Mouse (Mus musculus) CH12.LX (cell line): Measurements from ENCODE around the gene Hist1h4c. TPM values are rescaled to one million over a fixed set of nuclear protein-coding genes. Genes with fewer than 3 reads are reported as not detected.
"Not testable (repeated sequence)": the region's sequence is repeated elsewhere in the genome, so short reads cannot be mapped to it uniquely, and the experiment has no call there.

Source experiments
- DNase-seq: peaks from one replicate; pipeline ENCODE4 v3.0.0-alpha.2; 2013; ENCODE audit errors: extremely low read depth
- H3K27ac ChIP-seq: 2 replicates; pipeline ENCODE4 v1.5.1; 2012; ENCODE audit warnings: low read depth, mild to moderate bottlenecking, control low read depth, moderate library complexity; ENCODE audit not compliant: insufficient read depth
- H3K27me3 ChIP-seq: replicated peaks from 2 replicates; pipeline ENCODE3; 2012; ENCODE audit warnings: inconsistent platforms
- H3K36me3 ChIP-seq, 2 experiments: replicated peaks in 1 of 2; 2 replicates each; pipeline versions ENCODE3 to v1.6.1; 2012; ENCODE audit warnings: inconsistent platforms in 1 of 2, low read length in 1 of 2, mild to moderate bottlenecking in 1 of 2, mixed read lengths in 1 of 2, moderate library complexity in 1 of 2; ENCODE audit not compliant: control insufficient read depth in 1 of 2, insufficient read depth in 1 of 2
- H3K4me1 ChIP-seq, 2 experiments: 2 replicates each; pipeline ENCODE4 v1.6.1; 2012; ENCODE audit warnings: inconsistent platforms in 1 of 2, moderate library complexity in 1 of 2; ENCODE audit not compliant: insufficient read depth in 2 of 2, control insufficient read depth in 1 of 2
- H3K4me2 ChIP-seq: 2 replicates; pipeline ENCODE4 v1.6.1; 2012; ENCODE audit warnings: low read depth, mild to moderate bottlenecking, control low read depth; ENCODE audit not compliant: poor library complexity, insufficient read depth, severe bottlenecking
- H3K4me3 ChIP-seq, 3 experiments: fragments of 150-350 bp in 1 of 3; sonication (generic) in 1 of 3; replicated peaks in 1 of 3; 2 replicates each; pipeline versions ENCODE3 to v1.5.1; 2011 to 2012; ENCODE audit warnings: low read depth in 2 of 3, low read length in 2 of 3, mild to moderate bottlenecking in 2 of 3, moderate library complexity in 2 of 3, control low read depth in 1 of 3, improper control_type of control experiment in 1 of 3, inconsistent platforms in 1 of 3, mixed read lengths in 1 of 3; ENCODE audit not compliant: poor library complexity in 1 of 3
- H3K79me2 ChIP-seq: replicated peaks from 2 replicates; pipeline ENCODE4 v1.6.1; 2012; ENCODE audit warnings: mild to moderate bottlenecking, moderate library complexity; ENCODE audit not compliant: control insufficient read depth, poor library complexity, insufficient read depth, severe bottlenecking; ENCODE audit errors: extremely low read depth
- H3K9ac ChIP-seq: 2 replicates; pipeline ENCODE4 v1.6.1; 2012; ENCODE audit warnings: low read depth, mild to moderate bottlenecking, control low read depth, moderate library complexity; ENCODE audit not compliant: insufficient read depth
- H3K9me3 ChIP-seq: replicated peaks from 2 replicates; pipeline ENCODE3; 2012; ENCODE audit warnings: low read length, inconsistent platforms, mixed read lengths
- BHLHE40 ChIP-seq: IDR thresholded peaks from 2 replicates; pipeline ENCODE4 v1.6.1; 2011; ENCODE audit warnings: mild to moderate bottlenecking, low read depth, low read length, improper control_type of control experiment
- CHD1 ChIP-seq: IDR thresholded peaks from 2 replicates; pipeline ENCODE4 v1.6.1; 2012; ENCODE audit warnings: low read depth, low read length, improper control_type of control experiment, inconsistent platforms
- CHD2 ChIP-seq: IDR thresholded peaks from 2 replicates; pipeline ENCODE4 v1.6.1; 2011; ENCODE audit warnings: low read length, improper control_type of control experiment
- E2F4 ChIP-seq: IDR thresholded peaks from 2 replicates; pipeline ENCODE4 v1.6.1; 2011; ENCODE audit warnings: low read depth, low read length, improper control_type of control experiment; ENCODE audit not compliant: insufficient replicate concordance
- EP300 ChIP-seq: IDR thresholded peaks from 2 replicates; pipeline ENCODE4 v1.6.1; 2011; ENCODE audit warnings: low read length, improper control_type of control experiment
- HCFC1 ChIP-seq: IDR thresholded peaks from 2 replicates; pipeline ENCODE4 v1.6.1; 2012; ENCODE audit warnings: low read depth, mild to moderate bottlenecking, inconsistent platforms, low read length, improper control_type of control experiment
- IRF4 ChIP-seq: IDR thresholded peaks from 2 replicates; pipeline ENCODE4 v1.6.1; 2014; ENCODE audit warnings: low read depth, mild to moderate bottlenecking, inconsistent platforms, low read length, improper control_type of control experiment
- JUN ChIP-seq: IDR thresholded peaks from 2 replicates; pipeline ENCODE4 v1.6.1; 2011; ENCODE audit warnings: low read depth, mild to moderate bottlenecking, low read length, improper control_type of control experiment, moderate library complexity; ENCODE audit not compliant: insufficient read depth
- JUND ChIP-seq: conservative IDR thresholded peaks from 2 replicates; pipeline ENCODE4 v1.6.1; 2011; ENCODE audit warnings: low read depth, low read length, improper control_type of control experiment
- KAT2A ChIP-seq: IDR thresholded peaks from 2 replicates; pipeline ENCODE4 v1.6.1; 2012; ENCODE audit warnings: low read length, improper control_type of control experiment, inconsistent platforms; ENCODE audit not compliant: insufficient replicate concordance
- MAFK ChIP-seq: IDR thresholded peaks from 2 replicates; pipeline ENCODE4 v1.6.1; 2011; ENCODE audit warnings: low read length, improper control_type of control experiment; ENCODE audit not compliant: insufficient replicate concordance
- MAX ChIP-seq: IDR thresholded peaks from 2 replicates; pipeline ENCODE4 v1.6.1; 2011; ENCODE audit warnings: low read length, improper control_type of control experiment
- MAZ ChIP-seq: IDR thresholded peaks from 2 replicates; pipeline ENCODE4 v1.6.1; 2012; ENCODE audit warnings: low read depth, mild to moderate bottlenecking, inconsistent platforms, low read length, improper control_type of control experiment, moderate library complexity
- MEF2A ChIP-seq: IDR thresholded peaks from 2 replicates; pipeline ENCODE4 v1.6.1; 2014; ENCODE audit warnings: low read depth, mild to moderate bottlenecking, inconsistent platforms, low read length, improper control_type of control experiment, borderline replicate concordance
- MXI1 ChIP-seq: IDR thresholded peaks from 2 replicates; pipeline ENCODE4 v1.6.1; 2011; ENCODE audit warnings: mild to moderate bottlenecking, low read depth, low read length, improper control_type of control experiment
- NELFE ChIP-seq: IDR thresholded peaks from 2 replicates; pipeline ENCODE4 v1.6.1; 2011; ENCODE audit warnings: low read depth, low read length, improper control_type of control experiment
- NRF1 ChIP-seq: IDR thresholded peaks from 2 replicates; pipeline ENCODE4 v1.6.1; 2014; ENCODE audit warnings: low read depth, mild to moderate bottlenecking, inconsistent platforms, low read length, improper control_type of control experiment, moderate library complexity
- PAX5 ChIP-seq: IDR thresholded peaks from 2 replicates; pipeline ENCODE4 v1.6.1; 2012; ENCODE audit warnings: low read length, inconsistent platforms, mixed read lengths
- POLR2A ChIP-seq: IDR thresholded peaks from 2 replicates; pipeline ENCODE4 v1.6.1; 2011; ENCODE audit warnings: low read depth, mild to moderate bottlenecking, improper control_type of control experiment, low read length
- POLR2AphosphoS2 ChIP-seq: IDR thresholded peaks from 2 replicates; pipeline ENCODE4 v1.6.1; 2011; ENCODE audit warnings: low read depth, low read length, improper control_type of control experiment
- SIN3A ChIP-seq: IDR thresholded peaks from 2 replicates; pipeline ENCODE4 v1.6.1; 2012; ENCODE audit warnings: low read length, improper control_type of control experiment, inconsistent platforms
- TBP ChIP-seq: conservative IDR thresholded peaks from 2 replicates; pipeline ENCODE4 v1.6.1; 2011; ENCODE audit warnings: low read depth, low read length, improper control_type of control experiment
- TCF12 ChIP-seq: IDR thresholded peaks from 2 replicates; pipeline ENCODE4 v1.6.1; 2014; ENCODE audit warnings: low read depth, mild to moderate bottlenecking, inconsistent platforms, low read length, improper control_type of control experiment
- UBTF ChIP-seq: IDR thresholded peaks from 2 replicates; pipeline ENCODE4 v1.6.1; 2012; ENCODE audit warnings: low read depth, mild to moderate bottlenecking, inconsistent platforms, low read length, improper control_type of control experiment, moderate library complexity
- USF2 ChIP-seq: conservative IDR thresholded peaks from 2 replicates; pipeline ENCODE4 v1.6.1; 2011; ENCODE audit warnings: low read depth, low read length, improper control_type of control experiment
- ZKSCAN1 ChIP-seq: IDR thresholded peaks from 2 replicates; pipeline ENCODE4 v1.6.1; 2012; ENCODE audit warnings: low read depth, inconsistent platforms, low read length, improper control_type of control experiment, borderline replicate concordance
- ZMIZ1 ChIP-seq: IDR thresholded peaks from 2 replicates; pipeline ENCODE4 v1.6.1; 2012; ENCODE audit warnings: low read depth, mild to moderate bottlenecking, inconsistent platforms, low read length, improper control_type of control experiment
- ZNF384 ChIP-seq: IDR thresholded peaks from 2 replicates; pipeline ENCODE4 v1.6.1; 2012; ENCODE audit warnings: low read depth, low read length, improper control_type of control experiment, inconsistent platforms
- dilution Hi-C: fragments of 300-500 bp; cut with MboI; formaldehyde crosslinking; loops from 2 replicates; pipeline ENCODE4 v1.14.3; 2020; ENCODE audit warnings: low sequenced_read_pairs; ENCODE audit not compliant: extremely low pct_unique_long_range_greater_than_20kb, extremely low pct_ligation_motif_present
- in situ Hi-C: fragments of 300-500 bp; cut with MboI; formaldehyde crosslinking; loops from 3 replicates; pipeline ENCODE4 v1.14.3; 2019; ENCODE audit warnings: low sequenced_read_pairs, low pct_ligation_motif_present, low pct_unique_long_range_greater_than_20kb, mixed read lengths
- polyA plus RNA-seq: library from polyadenylated mRNA; unstranded; fragments of >175 nt; gene quantifications from 2 replicates; pipeline ENCODE4 v1.2.1, GENCODE M21; 2012; ENCODE audit warnings: low read depth; ENCODE audit not compliant: insufficient read length
- total RNA-seq, 2 experiments: library from RNA; depleted of rRNA; stranded (reverse); fragments of 300-350 nt in 1 of 2; fragments of >200 nt in 1 of 2; gene quantifications; 2 replicates each; pipeline ENCODE4 v1.2.3; 2012 to 2014

Hist1h4c gene
- total and polyA plus RNA-seq, 3 experiments = 1.2 to 1,374 (median 6.9) TPM

DNA sequence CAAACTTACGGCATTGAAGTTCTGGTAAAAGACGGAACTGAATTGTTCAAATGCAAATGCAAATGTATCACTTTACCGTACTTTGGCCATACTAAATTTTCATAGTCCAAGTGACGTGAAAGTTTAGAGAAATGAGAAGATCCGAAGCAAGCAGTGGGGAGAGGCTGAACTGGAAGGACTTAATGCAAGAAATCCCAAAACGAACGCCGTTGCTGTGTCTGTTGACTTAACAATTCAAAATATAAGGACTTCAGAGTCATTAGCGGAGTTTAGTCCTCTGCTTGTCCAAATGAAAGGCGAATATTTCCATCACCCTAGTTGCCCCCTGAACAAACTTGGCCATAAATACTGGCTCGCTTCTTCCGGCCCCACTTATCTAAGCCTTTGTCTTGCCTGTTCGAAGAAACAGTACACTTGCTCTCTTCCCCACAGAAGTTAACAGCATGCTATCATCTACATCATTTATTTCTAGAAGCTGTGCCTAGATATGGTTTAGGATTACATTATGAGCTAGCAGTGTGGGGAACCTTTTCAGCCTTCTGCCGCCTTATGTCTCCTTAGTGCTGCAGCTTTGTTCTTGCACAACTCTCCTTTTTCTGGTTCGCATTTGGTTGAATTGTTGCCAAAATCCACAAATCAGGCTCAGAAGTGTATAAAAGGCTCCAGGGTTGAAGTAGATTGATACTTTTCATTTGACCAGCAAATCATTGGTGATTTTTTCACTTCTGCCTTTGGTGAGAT, 13.0 kb downstream of the Hist1h4c start:
- peak; percentile 72 for DNase-seq
- dilution Hi-C loops (no loop called here), in situ Hi-C loops (loop anchor here (10.0 kb wide), 1 partner anchor 50 kb away; no protein-coding TSS in a partner anchor)
- Histone ChIP-seq H3K27ac (peak overlapping the region; percentile 99), H3K27me3 (no peaks in the 10 kb centered on the region), H3K79me2 (no peaks in the 10 kb centered on the region), H3K4me2 (peak overlapping the region; percentile 97), H3K9ac (peak overlapping the region; percentile 91), H3K36me3 (no peaks in the 10 kb centered on the region), H3K4me1 (peaks cover 11 to 40% of the 10 kb centered on the region in 2 experiments; a peak in 3 of 4 replicates), H3K9me3 (no peaks in the 10 kb centered on the region), H3K4me3 (peak overlapping the region; percentile 39 to 66 (median 47))
- 0 out of 2 replicates have a peak, but pooled peaks have one; percentile 14 for TF ChIP-seq TBP
- no peak for TF ChIP-seq KAT2A
- TF ChIP-seq NELFE = 0 out of 2 replicates have a peak, but pooled peaks have one; percentile 24
- no peak for TF ChIP-seq EP300
- no peak for TF ChIP-seq PAX5
- TF ChIP-seq NRF1 = no peak
- TF ChIP-seq BHLHE40 = no peak
- TF ChIP-seq MAFK = no peak
- no peak; the same call in none of the 2 replicates for TF ChIP-seq POLR2A
- no peak for TF ChIP-seq IRF4
- TF ChIP-seq CHD1 = no peak
- TF ChIP-seq MXI1 = no peak
- TF ChIP-seq JUND = no peak
- TF ChIP-seq ZKSCAN1 = no peak
- no peak for TF ChIP-seq SIN3A

DNA sequence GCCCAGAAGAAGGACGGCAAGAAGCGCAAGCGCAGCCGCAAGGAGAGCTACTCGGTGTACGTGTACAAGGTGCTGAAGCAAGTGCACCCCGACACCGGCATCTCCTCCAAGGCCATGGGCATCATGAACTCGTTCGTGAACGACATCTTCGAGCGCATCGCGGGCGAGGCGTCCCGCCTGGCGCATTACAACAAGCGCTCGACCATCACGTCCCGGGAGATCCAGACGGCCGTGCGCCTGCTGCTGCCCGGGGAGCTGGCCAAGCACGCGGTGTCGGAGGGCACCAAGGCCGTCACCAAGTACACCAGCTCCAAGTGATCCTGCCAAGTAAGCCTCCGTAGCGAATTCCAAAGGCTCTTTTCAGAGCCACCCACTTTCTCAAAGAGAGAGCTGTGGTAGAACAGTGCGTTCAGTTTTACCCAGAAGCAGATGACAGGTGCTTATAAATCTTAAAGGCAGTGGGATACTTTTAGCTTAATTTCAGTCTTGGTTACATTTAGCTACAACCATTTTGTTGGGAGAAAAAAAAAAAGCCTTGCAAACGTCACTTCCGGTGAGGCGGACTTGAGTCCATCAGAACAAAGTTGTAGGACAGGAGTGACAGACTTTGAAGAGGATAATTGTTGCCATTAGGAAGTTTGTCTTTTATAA, 13.8 kb downstream of the Hist1h4c start:
- dilution Hi-C loops, H3K36me3 ChIP-seq, H3K27me3 ChIP-seq, H3K9me3 ChIP-seq, H3K79me2 ChIP-seq: not testable (repeated sequence)
- Histone ChIP-seq H3K4me3 (peak overlapping the region; percentile 39 to 66 (median 47)), H3K4me2 (peak overlapping the region; percentile 97), H3K9ac (peak overlapping the region; percentile 91), H3K27ac (peak overlapping the region; percentile 99), H3K4me1 (peaks cover 8 to 36% of the 10 kb centered on the region in 2 experiments; a peak in 3 of 4 replicates)
- DNase-seq = peak; percentile 90
- in situ Hi-C loops = loop anchor here (10.0 kb wide), 1 partner anchor 50 kb away; no protein-coding TSS in a partner anchor
- peak; percentile 82 for TF ChIP-seq MXI1
- TF ChIP-seq ZMIZ1 = peak; percentile 98
- peak; percentile 40; the same call in 1 of the 2 replicates for TF ChIP-seq MEF2A
- TF ChIP-seq NELFE = peak; percentile 79
- TF ChIP-seq BHLHE40 = 0 out of 2 replicates have a peak, but pooled peaks have one; percentile 23
- peak; percentile 59; the same call in 1 of the 2 replicates for TF ChIP-seq E2F4
- TF ChIP-seq UBTF = peak; percentile 98
- peak; percentile 16; the same call in 1 of the 2 replicates for TF ChIP-seq MAFK
- TF ChIP-seq JUN = peak; percentile 4; the same call in 1 of the 2 replicates
- peak; percentile 52; the same call in 1 of the 2 replicates for TF ChIP-seq TCF12
- peak; percentile 99 for TF ChIP-seq ZNF384
- TF ChIP-seq POLR2AphosphoS2 = peak; percentile 99
- 0 out of 2 replicates have a peak, but pooled peaks have one; percentile 46 for TF ChIP-seq MAZ
- peak; percentile 57 for TF ChIP-seq JUND
- TF ChIP-seq IRF4 = peak; percentile 14; the same call in 1 of the 2 replicates
- TF ChIP-seq CHD2 = peak; percentile 47
- TF ChIP-seq USF2 = peak; percentile 34
- TF ChIP-seq NRF1 = peak; percentile 55; the same call in 1 of the 2 replicates
- TF ChIP-seq HCFC1 = peak; percentile 56
- peak; percentile 82; the same call in 1 of the 2 replicates for TF ChIP-seq POLR2A
- TF ChIP-seq MAX = peak; percentile 70
